Mouse (Mus musculus): ENCODE measurements around the gene Padi4. TPM values are rescaled to one million over a fixed set of nuclear protein-coding genes. Genes with fewer than 3 reads are reported as not detected.

The Padi4 gene
- polyA plus RNA-seq, 1 experiment: 2.2 TPM

DNA sequence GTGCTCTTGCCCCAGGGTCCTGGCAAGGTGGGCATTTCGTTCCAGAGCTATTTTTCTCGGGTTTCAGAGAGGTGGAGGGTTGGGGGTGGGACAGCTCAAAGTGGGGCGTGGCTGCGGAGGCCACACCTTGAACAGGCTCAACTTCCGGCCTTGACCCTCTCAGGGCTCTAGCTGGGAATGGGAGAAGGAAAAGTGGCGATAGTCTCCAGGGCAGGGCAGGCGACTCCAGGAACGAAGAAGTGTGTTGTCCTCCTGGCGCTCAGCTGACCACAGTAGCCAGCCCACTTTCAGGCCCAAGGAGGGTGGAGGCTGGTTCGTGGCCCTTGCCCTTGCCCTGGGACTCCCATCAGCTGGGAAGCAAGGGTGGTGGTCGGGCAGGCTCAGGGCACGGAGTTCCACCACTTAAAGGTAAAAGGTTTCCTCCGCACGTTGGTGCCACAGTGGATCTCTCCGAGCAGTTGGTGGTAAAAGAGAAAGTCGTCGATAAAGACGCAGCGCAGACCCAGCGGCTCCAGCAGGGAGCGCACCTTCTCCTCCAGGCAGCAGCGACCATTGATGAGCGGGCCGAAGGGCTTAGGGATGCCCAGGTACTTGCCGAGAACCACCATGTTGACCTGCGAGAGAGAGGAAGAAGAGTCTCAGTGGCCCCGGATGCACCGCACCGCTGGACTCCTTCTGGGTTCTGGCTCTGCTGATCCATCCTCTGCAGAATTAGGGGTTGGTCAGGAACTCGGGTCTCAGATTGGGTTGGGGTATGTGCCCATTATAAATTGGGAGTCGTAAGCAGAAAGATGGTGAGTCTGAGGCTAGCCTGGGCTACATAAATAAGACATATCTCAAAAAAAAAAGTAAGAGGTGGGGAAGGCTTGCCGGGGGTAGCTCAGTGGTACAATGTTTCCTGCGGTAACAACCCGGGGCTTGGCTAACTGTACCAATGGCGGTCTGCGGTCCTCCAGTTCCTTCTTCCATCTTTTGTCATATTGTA, 40.5 kb upstream of the Padi4 start:
- peak overlapping the region; percentile 22 for H3K9ac ChIP-seq (ENCODE audit: low read depth, poor library complexity, severe bottlenecking)
- H3K27me3 ChIP-seq (ENCODE audit: control insufficient read depth, insufficient read depth, low read length, poor library complexity, severe bottlenecking): no peaks in the 10 kb centered on the region
- peak overlapping the region; percentile 27 for H3K27ac ChIP-seq (ENCODE audit: insufficient read depth, low read length)
- peak overlapping the region; percentile 80 for H3K4me3 ChIP-seq (ENCODE audit: low read depth, low read length)
- peaks cover 13% of the 10 kb centered on the region for H3K4me1 ChIP-seq (ENCODE audit: control insufficient read depth, insufficient read depth, low read length)
- no peaks in the 10 kb centered on the region for H3K9me3 ChIP-seq (replicated peaks; ENCODE audit: control insufficient read depth, insufficient read depth, low read length, poor library complexity, severe bottlenecking)
- H3K36me3 ChIP-seq (ENCODE audit: control insufficient read depth, insufficient read depth, low read length, poor library complexity, severe bottlenecking): no peaks in the 10 kb centered on the region
- TF ChIP-seq POLR2A (IDR thresholded peaks at IDR 0.05; ENCODE audit: insufficient read depth, low read length) (peak; percentile 47), CTCF (IDR thresholded peaks at IDR 0.05; ENCODE audit: low read depth, low read length) (peak; percentile 31), EP300 (IDR thresholded peaks at IDR 0.05; ENCODE audit: insufficient read depth, low read depth, low read length) (0 out of 2 replicates have a peak, but pooled peaks have one; percentile 4)

DNA sequence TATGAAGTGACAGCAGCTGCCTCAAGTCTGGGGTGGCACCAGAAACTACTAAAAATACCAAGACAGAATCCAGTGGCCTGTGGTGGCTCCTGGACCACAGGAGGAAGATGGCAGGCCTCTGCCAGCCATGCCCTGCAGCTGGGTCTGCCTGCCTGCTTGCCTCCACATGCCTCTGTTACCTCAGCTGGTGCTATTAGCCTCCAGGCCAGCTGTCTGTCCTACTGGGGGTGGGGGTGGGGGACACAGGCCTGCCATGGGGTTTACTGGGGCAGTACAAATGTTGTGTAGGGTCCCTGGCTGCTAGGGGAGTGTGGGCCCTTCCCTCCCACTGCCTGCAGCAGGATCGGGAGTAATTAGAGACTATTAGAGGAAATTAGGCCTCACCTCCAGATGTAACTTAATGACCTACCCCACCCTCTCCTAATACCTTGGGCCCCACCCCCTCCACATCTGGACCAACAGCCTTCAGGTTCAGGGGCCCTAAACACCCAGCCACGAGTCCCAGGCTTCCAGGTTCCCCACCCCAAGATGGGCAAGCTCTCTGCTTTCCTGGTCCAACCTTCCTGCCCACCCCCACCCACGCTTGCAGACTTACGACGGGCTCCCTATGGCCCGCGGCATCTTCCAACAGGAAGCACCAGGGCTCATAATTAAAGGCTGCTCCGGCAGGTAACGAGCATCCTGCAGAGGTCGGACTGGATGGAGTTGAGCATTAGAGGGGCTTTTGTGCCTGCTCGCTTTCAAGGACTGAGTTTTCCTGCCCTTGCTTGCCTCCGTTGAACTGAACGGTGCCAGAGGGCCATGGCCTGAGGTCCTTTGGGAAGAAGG, 39.5 kb upstream of the Padi4 start:
- peak overlapping the region; percentile 22; the same call in 1 of the 2 replicates for H3K9ac ChIP-seq (ENCODE audit: low read depth, poor library complexity, severe bottlenecking)
- H3K36me3 ChIP-seq (ENCODE audit: control insufficient read depth, insufficient read depth, low read length, poor library complexity, severe bottlenecking): no peaks in the 10 kb centered on the region
- H3K4me1 ChIP-seq (ENCODE audit: control insufficient read depth, insufficient read depth, low read length): peaks cover 13% of the 10 kb centered on the region
- H3K27ac ChIP-seq (ENCODE audit: insufficient read depth, low read length): peak overlapping the region; percentile 14
- TF ChIP-seq POLR2A (IDR thresholded peaks at IDR 0.05; ENCODE audit: insufficient read depth, low read length): no peak
- TF ChIP-seq EP300 (IDR thresholded peaks at IDR 0.05; ENCODE audit: insufficient read depth, low read depth, low read length): no peak
- TF ChIP-seq CTCF (IDR thresholded peaks at IDR 0.05; ENCODE audit: low read depth, low read length): no peak
- H3K4me3 ChIP-seq (ENCODE audit: low read depth, low read length): peak overlapping the region; percentile 80
- H3K9me3 ChIP-seq (replicated peaks; ENCODE audit: control insufficient read depth, insufficient read depth, low read length, poor library complexity, severe bottlenecking): no peaks in the 10 kb centered on the region
- no peaks in the 10 kb centered on the region for H3K27me3 ChIP-seq (ENCODE audit: control insufficient read depth, insufficient read depth, low read length, poor library complexity, severe bottlenecking)

- Histone ChIP-seq H3K27ac (ENCODE audit: insufficient read depth, low read length) (no peak overlapping the region), H3K9me3 (replicated peaks; ENCODE audit: control insufficient read depth, insufficient read depth, low read length, poor library complexity, severe bottlenecking) (no peaks in the 10 kb centered on the region), H3K27me3 (ENCODE audit: control insufficient read depth, insufficient read depth, low read length, poor library complexity, severe bottlenecking) (no peaks in the 10 kb centered on the region), H3K4me1 (ENCODE audit: control insufficient read depth, insufficient read depth, low read length) (peaks cover 13% of the 10 kb centered on the region), H3K9ac (ENCODE audit: low read depth, poor library complexity, severe bottlenecking) (no peak overlapping the region), H3K4me3 (ENCODE audit: low read depth, low read length) (no peak overlapping the region), H3K36me3 (ENCODE audit: control insufficient read depth, insufficient read depth, low read length, poor library complexity, severe bottlenecking) (no peaks in the 10 kb centered on the region)
- TF ChIP-seq POLR2A (IDR thresholded peaks at IDR 0.05; ENCODE audit: insufficient read depth, low read length): no peak
- no peak for TF ChIP-seq CTCF (IDR thresholded peaks at IDR 0.05; ENCODE audit: low read depth, low read length)
- no peak for TF ChIP-seq EP300 (IDR thresholded peaks at IDR 0.05; ENCODE audit: insufficient read depth, low read depth, low read length)
These were observed 38.6 kb upstream of the Padi4 start for GRCm38 (mm10) chr4:140812609-140813008.

- Histone ChIP-seq H3K4me1 (ENCODE audit: control insufficient read depth, insufficient read depth, low read length) (peaks cover 13% of the 10 kb centered on the region), H3K27me3 (ENCODE audit: control insufficient read depth, insufficient read depth, low read length, poor library complexity, severe bottlenecking) (no peaks in the 10 kb centered on the region), H3K27ac (ENCODE audit: insufficient read depth, low read length) (no peak overlapping the region), H3K36me3 (ENCODE audit: control insufficient read depth, insufficient read depth, low read length, poor library complexity, severe bottlenecking) (no peaks in the 10 kb centered on the region), H3K9ac (ENCODE audit: low read depth, poor library complexity, severe bottlenecking) (no peak overlapping the region), H3K9me3 (replicated peaks; ENCODE audit: control insufficient read depth, insufficient read depth, low read length, poor library complexity, severe bottlenecking) (no peaks in the 10 kb centered on the region), H3K4me3 (ENCODE audit: low read depth, low read length) (no peak overlapping the region)
- TF ChIP-seq POLR2A (IDR thresholded peaks at IDR 0.05; ENCODE audit: insufficient read depth, low read length): no peak
- no peak for TF ChIP-seq CTCF (IDR thresholded peaks at IDR 0.05; ENCODE audit: low read depth, low read length)
- no peak for TF ChIP-seq EP300 (IDR thresholded peaks at IDR 0.05; ENCODE audit: insufficient read depth, low read depth, low read length)
These were observed 38.2 kb upstream of the Padi4 start for GRCm38 (mm10) chr4:140812191-140812590.

- Histone ChIP-seq H3K27me3 (ENCODE audit: control insufficient read depth, insufficient read depth, low read length, poor library complexity, severe bottlenecking) (no peaks in the 10 kb centered on the region), H3K36me3 (ENCODE audit: control insufficient read depth, insufficient read depth, low read length, poor library complexity, severe bottlenecking) (no peaks in the 10 kb centered on the region), H3K4me1 (ENCODE audit: control insufficient read depth, insufficient read depth, low read length) (peaks cover 9% of the 10 kb centered on the region), H3K27ac (ENCODE audit: insufficient read depth, low read length) (no peak within 1 kb of the TSS), H3K9me3 (replicated peaks; ENCODE audit: control insufficient read depth, insufficient read depth, low read length, poor library complexity, severe bottlenecking) (no peaks in the 10 kb centered on the region), H3K9ac (ENCODE audit: low read depth, poor library complexity, severe bottlenecking) (no peak within 1 kb of the TSS), H3K4me3 (ENCODE audit: low read depth, low read length) (no peak within 1 kb of the TSS)
- TF ChIP-seq EP300 (IDR thresholded peaks at IDR 0.05; ENCODE audit: insufficient read depth, low read depth, low read length): no peak
- no peak for TF ChIP-seq CTCF (IDR thresholded peaks at IDR 0.05; ENCODE audit: low read depth, low read length)
- TF ChIP-seq POLR2A (IDR thresholded peaks at IDR 0.05; ENCODE audit: insufficient read depth, low read length): peak; percentile 30
These were observed 36.6 kb upstream of the Padi4 start, which contains the start of gene Padi3 for GRCm38 (mm10) chr4:140810458-140811260. Gene Padi3, minus strand, starts transcription at chr4:140810648.
